Mouse (Mus musculus) midbrain, embryonic 14.5 days (tissue): Measurements from ENCODE around the gene Katnbl1. TPM values are rescaled to one million over a fixed set of nuclear protein-coding genes. Genes with fewer than 3 reads are reported as not detected.
"Not testable (repeated sequence)": the region's sequence is repeated elsewhere in the genome, so short reads cannot be mapped to it uniquely, and the experiment has no call there.

Experiments
- ATAC-seq: fragments of 200-750 bp; cut with Nextera tagmentation; 2 replicates; pipeline ENCODE4 v1.8.0; 2017; ENCODE audit warnings: moderate number of reproducible peaks, moderate library complexity; ENCODE audit not compliant: low FRiP score, low TSS enrichment
- DNase-seq: peaks from one replicate; pipeline ENCODE4 v3.0.0-alpha.2; 2015
- H3K27ac ChIP-seq: fragments of 300-500 bp; sonication (generic); replicated peaks from 2 replicates; pipeline ENCODE4 v1.5.1; 2014; ENCODE audit warnings: mild to moderate bottlenecking, low read depth, low read length, moderate library complexity
- H3K27me3 ChIP-seq: fragments of 300-500 bp; sonication (generic); 2 replicates; pipeline ENCODE4 v1.6.1; 2014; ENCODE audit warnings: low read length, control low read depth, mixed read lengths; ENCODE audit not compliant: control insufficient read depth, insufficient read depth
- H3K36me3 ChIP-seq: fragments of 300-500 bp; sonication (generic); 2 replicates; pipeline ENCODE4 v1.6.1; 2014; ENCODE audit warnings: low read length, control low read depth; ENCODE audit not compliant: control insufficient read depth, insufficient read depth
- H3K4me1 ChIP-seq: fragments of 300-500 bp; sonication (generic); 2 replicates; pipeline ENCODE4 v1.6.1; 2014; ENCODE audit warnings: mild to moderate bottlenecking, antibody characterized with exemption, low read length, control low read depth; ENCODE audit not compliant: control insufficient read depth, insufficient read depth
- H3K4me2 ChIP-seq: fragments of 300-500 bp; sonication (generic); 2 replicates; pipeline ENCODE4 v1.6.1; 2014; ENCODE audit warnings: mild to moderate bottlenecking, low read length, moderate library complexity
- H3K4me3 ChIP-seq: fragments of 300-500 bp; sonication (generic); replicated peaks from 2 replicates; pipeline ENCODE4 v1.5.1; 2014; ENCODE audit warnings: low read depth, low read length
- H3K9ac ChIP-seq: fragments of 300-500 bp; sonication (generic); replicated peaks from 2 replicates; pipeline ENCODE4 v1.6.1; 2014; ENCODE audit warnings: mild to moderate bottlenecking, low read length, moderate library complexity
- H3K9me3 ChIP-seq: fragments of 300-500 bp; sonication (generic); 2 replicates; pipeline ENCODE4 v1.6.1; 2016; ENCODE audit warnings: low read length, control low read depth, mixed read lengths; ENCODE audit not compliant: control insufficient read depth
- WGBS: fragments of 180-500 bp; shearing (Covaris S2); extraction: QIAGEN DNeasy Blood & Tissue Kit; methylation state at CpG from one replicate; pipeline ENCODE4 v1.1.7; 2014; 5-methylcytosine and 5-hydroxymethylcytosine counted together
- polyA plus RNA-seq: library from polyadenylated mRNA; unstranded; fragments of >200 nt; fragmentation: Nextera tagmentation; extraction: Ambion mirVana; gene quantifications from 2 replicates; pipeline ENCODE4 v1.2.1, GENCODE M21; 2014

The Katnbl1 gene
- polyA plus RNA-seq, 1 experiment from 2014 or later: 39.0 TPM

- no peak overlapping the region for H3K27ac ChIP-seq
- no peaks in the 10 kb centered on the region for H3K36me3 ChIP-seq
- H3K27me3 ChIP-seq: no peaks in the 10 kb centered on the region
- ATAC-seq: no peak
- no peak overlapping the region for H3K9ac ChIP-seq
- H3K9me3 ChIP-seq: no peaks in the 10 kb centered on the region
- H3K4me1 ChIP-seq: no peaks in the 10 kb centered on the region
- no peak for DNase-seq
- H3K4me3 ChIP-seq: no peak overlapping the region
- no peak overlapping the region for H3K4me2 ChIP-seq
Measured at GRCm38 (mm10) chr2:112448510-112449059, 69.6 kb downstream of the Katnbl1 start.

GRCm38 (mm10) chr2:112449597-112450296, 70.7 kb downstream of the Katnbl1 start:
- H3K4me1 ChIP-seq: no peaks in the 10 kb centered on the region
- peak; percentile 37 for DNase-seq
- no peak overlapping the region for H3K4me3 ChIP-seq
- no peak for ATAC-seq
- H3K27ac ChIP-seq: no peak overlapping the region
- 33% methylated on average over 4 of the region's 4 CpGs for WGBS
- H3K9me3 ChIP-seq: no peaks in the 10 kb centered on the region
- no peak overlapping the region for H3K4me2 ChIP-seq
- no peaks in the 10 kb centered on the region for H3K36me3 ChIP-seq
- no peak overlapping the region for H3K9ac ChIP-seq
- no peaks in the 10 kb centered on the region for H3K27me3 ChIP-seq

- not testable (repeated sequence) for H3K4me3 ChIP-seq, DNase-seq, H3K36me3 ChIP-seq, H3K9ac ChIP-seq, H3K4me2 ChIP-seq, H3K9me3 ChIP-seq, H3K27ac ChIP-seq, H3K27me3 ChIP-seq, H3K4me1 ChIP-seq, ATAC-seq
Measured at GRCm38 (mm10) chr2:112452513-112452912, 73.5 kb downstream of the Katnbl1 start.

GRCm38 (mm10) chr2:112454125-112454861, 75.3 kb downstream of the Katnbl1 start:
- Histone ChIP-seq H3K27me3 (no peaks in the 10 kb centered on the region), H3K4me2 (peak overlapping the region; percentile 59), H3K4me1 (peaks cover 9% of the 10 kb centered on the region; the same call in 1 of the 2 replicates), H3K9me3 (no peaks in the 10 kb centered on the region), H3K4me3 (peak overlapping the region; percentile 70), H3K27ac (peak overlapping the region; percentile 56), H3K36me3 (no peaks in the 10 kb centered on the region), H3K9ac (peak overlapping the region; percentile 73)
- no peak for DNase-seq
- WGBS: 33% methylated on average over 17 of the region's 17 CpGs
- ATAC-seq: no peak; the same call in 1 of the 2 replicates

GRCm38 (mm10) chr2:112454862-112455564, 76.0 kb downstream of the Katnbl1 start, which contains the start of gene Emc7:
Gene Emc7, plus strand, starts transcription at chr2:112454997.
- peak; percentile 98 for ATAC-seq
- no peaks in the 10 kb centered on the region for H3K27me3 ChIP-seq
- WGBS: under 1% methylated on average over 49 of the region's 49 CpGs
- H3K4me2 ChIP-seq: peak within 1 kb of the TSS; percentile 67
- H3K9ac ChIP-seq: peak within 1 kb of the TSS; percentile 73
- peak within 1 kb of the TSS; percentile 70 for H3K4me3 ChIP-seq
- H3K27ac ChIP-seq: peak within 1 kb of the TSS; percentile 79
- peak; percentile 98 for DNase-seq
- H3K4me1 ChIP-seq: peaks cover 9% of the 10 kb centered on the region; the same call in 1 of the 2 replicates
- H3K9me3 ChIP-seq: no peaks in the 10 kb centered on the region
- H3K36me3 ChIP-seq: 0 out of 2 replicates have a peak, but pooled peaks cover under 1% of the 10 kb centered on the region

GRCm38 (mm10) chr2:112460557-112460956, 81.5 kb downstream of the Katnbl1 start:
- Histone ChIP-seq H3K4me1 (peaks cover 9% of the 10 kb centered on the region; the same call in 1 of the 2 replicates), H3K27me3 (no peaks in the 10 kb centered on the region), H3K9ac (no peak overlapping the region), H3K27ac (no peak overlapping the region), H3K9me3 (no peaks in the 10 kb centered on the region), H3K36me3 (peaks cover 24% of the 10 kb centered on the region), H3K4me2 (no peak overlapping the region), H3K4me3 (no peak overlapping the region)
- DNase-seq (no peak), ATAC-seq (no peak)
- 95% methylated on average over 3 of the region's 3 CpGs for WGBS

Other genes starting within 250 kb of the Katnbl1 start
- gene Olfr1316, start 244.2 kb upstream of the Katnbl1 start, polyA plus RNA-seq: not detected in 2 replicates
- gene Olfr1317, start 238.9 kb upstream of the Katnbl1 start, polyA plus RNA-seq: not detected in 2 replicates
- gene Olfr1318, start 225.0 kb upstream of the Katnbl1 start, polyA plus RNA-seq: not detected in 2 replicates
- 13.9 and 18.7 TPM in 2 replicates for gene Lpcat4, start 139.7 kb upstream of the Katnbl1 start, polyA plus RNA-seq
- gene Nutm1, start 119.9 kb upstream of the Katnbl1 start, polyA plus RNA-seq: 0.05 TPM in 1 of 2 replicates, not detected in the other
- gene Nop10, start 117.3 kb upstream of the Katnbl1 start, polyA plus RNA-seq: 136 and 182 TPM in 2 replicates
- gene Slc12a6, start 113.4 kb upstream of the Katnbl1 start, polyA plus RNA-seq: 18.6 and 25.9 TPM in 2 replicates
- not detected in 2 replicates for gene Gm21985, start 112.9 kb upstream of the Katnbl1 start, polyA plus RNA-seq
- gene Emc4, start 11.2 kb upstream of the Katnbl1 start, polyA plus RNA-seq: 147 and 187 TPM in 2 replicates
- 18.3 and 19.1 TPM in 2 replicates for gene Emc7, start 75.8 kb downstream of the Katnbl1 start, polyA plus RNA-seq
- 0.30 and 0.93 TPM in 2 replicates for gene Chrm5, start 101.6 kb downstream of the Katnbl1 start, polyA plus RNA-seq
- gene Aven, start 113.8 kb downstream of the Katnbl1 start, polyA plus RNA-seq: 3.2 and 4.5 TPM in 2 replicates